Mouse (Mus musculus): Measurements from ENCODE around the gene Scd1.

Gene Scd1

GRCm38 (mm10) chr19:44416240-44416639, 8.6 kb upstream of the Scd1 start:
- DNase-seq (ENCODE audit: low read depth, low spot score), result no peak
- no peaks in the 10 kb centered on the region for H3K36me3 ChIP-seq (ENCODE audit: control insufficient read depth, insufficient read depth, low read length, poor library complexity, severe bottlenecking)
- no peaks in the 10 kb centered on the region for H3K27me3 ChIP-seq (ENCODE audit: control insufficient read depth, insufficient read depth, low read length, poor library complexity, severe bottlenecking)

- Histone ChIP-seq H3K36me3 (ENCODE audit: control insufficient read depth, insufficient read depth, low read length, poor library complexity, severe bottlenecking) (no peaks in the 10 kb centered on the region), H3K27me3 (ENCODE audit: control insufficient read depth, insufficient read depth, low read length, poor library complexity, severe bottlenecking) (no peaks in the 10 kb centered on the region)
- DNase-seq (ENCODE audit: low read depth, low spot score), result no peak
Measured at GRCm38 (mm10) chr19:44415464-44415863, 7.8 kb upstream of the Scd1 start.

GRCm38 (mm10) chr19:44410269-44410992, 2.8 kb upstream of the Scd1 start:
- no peak for DNase-seq (ENCODE audit: low read depth, low spot score)
- Histone ChIP-seq H3K36me3 (ENCODE audit: control insufficient read depth, insufficient read depth, low read length, poor library complexity, severe bottlenecking) (peaks cover 12% of the 10 kb centered on the region), H3K27me3 (ENCODE audit: control insufficient read depth, insufficient read depth, low read length, poor library complexity, severe bottlenecking) (no peaks in the 10 kb centered on the region)

- Histone ChIP-seq H3K27me3 (ENCODE audit: control insufficient read depth, insufficient read depth, low read length, poor library complexity, severe bottlenecking) (no peaks in the 10 kb centered on the region), H3K36me3 (ENCODE audit: control insufficient read depth, insufficient read depth, low read length, poor library complexity, severe bottlenecking) (peaks cover 18% of the 10 kb centered on the region)
- peak; percentile 71 for DNase-seq (ENCODE audit: low read depth, low spot score)
Measured at GRCm38 (mm10) chr19:44408595-44408994, 916 bp upstream of the Scd1 start.

GRCm38 (mm10) chr19:44408223-44408545, 505 bp upstream of the Scd1 start:
- Histone ChIP-seq H3K27me3 (ENCODE audit: control insufficient read depth, insufficient read depth, low read length, poor library complexity, severe bottlenecking) (no peaks in the 10 kb centered on the region), H3K36me3 (ENCODE audit: control insufficient read depth, insufficient read depth, low read length, poor library complexity, severe bottlenecking) (peaks cover 20% of the 10 kb centered on the region)
- peak; percentile 58 for DNase-seq (ENCODE audit: low read depth, low spot score)

GRCm38 (mm10) chr19:44403546-44403945, 4.1 kb downstream of the Scd1 start:
- DNase-seq (ENCODE audit: low read depth, low spot score), result no peak
- Histone ChIP-seq H3K36me3 (ENCODE audit: control insufficient read depth, insufficient read depth, low read length, poor library complexity, severe bottlenecking) (peaks cover 57% of the 10 kb centered on the region), H3K27me3 (ENCODE audit: control insufficient read depth, insufficient read depth, low read length, poor library complexity, severe bottlenecking) (no peaks in the 10 kb centered on the region)

GRCm38 (mm10) chr19:44400484-44401197, 7.0 kb downstream of the Scd1 start:
- H3K27me3 ChIP-seq (ENCODE audit: control insufficient read depth, insufficient read depth, low read length, poor library complexity, severe bottlenecking), result no peaks in the 10 kb centered on the region
- H3K36me3 ChIP-seq (ENCODE audit: control insufficient read depth, insufficient read depth, low read length, poor library complexity, severe bottlenecking), result peaks cover 62% of the 10 kb centered on the region
- no peak for DNase-seq (ENCODE audit: low read depth, low spot score)

GRCm38 (mm10) chr19:44400076-44400475, 7.6 kb downstream of the Scd1 start:
- H3K27me3 ChIP-seq (ENCODE audit: control insufficient read depth, insufficient read depth, low read length, poor library complexity, severe bottlenecking), result no peaks in the 10 kb centered on the region
- peaks cover 59% of the 10 kb centered on the region for H3K36me3 ChIP-seq (ENCODE audit: control insufficient read depth, insufficient read depth, low read length, poor library complexity, severe bottlenecking)
- DNase-seq (ENCODE audit: low read depth, low spot score), result no peak

- H3K36me3 ChIP-seq (ENCODE audit: control insufficient read depth, insufficient read depth, low read length, poor library complexity, severe bottlenecking), result peaks cover 48% of the 10 kb centered on the region
- DNase-seq (ENCODE audit: low read depth, low spot score), result no peak
- no peaks in the 10 kb centered on the region for H3K27me3 ChIP-seq (ENCODE audit: control insufficient read depth, insufficient read depth, low read length, poor library complexity, severe bottlenecking)
Measured at GRCm38 (mm10) chr19:44396742-44397141, 10.9 kb downstream of the Scd1 start.

GRCm38 (mm10) chr19:44394972-44395371, 12.7 kb downstream of the Scd1 start:
- DNase-seq (ENCODE audit: low read depth, low spot score), result no peak
- H3K36me3 ChIP-seq (ENCODE audit: control insufficient read depth, insufficient read depth, low read length, poor library complexity, severe bottlenecking), result peaks cover 36% of the 10 kb centered on the region
- H3K27me3 ChIP-seq (ENCODE audit: control insufficient read depth, insufficient read depth, low read length, poor library complexity, severe bottlenecking), result no peaks in the 10 kb centered on the region

- DNase-seq (ENCODE audit: low read depth, low spot score), result peak; percentile 47
Measured at GRCm38 (mm10) chr19:44393962-44394422, 13.7 kb downstream of the Scd1 start.

GRCm38 (mm10) chr19:44392339-44393009, 15.2 kb downstream of the Scd1 start:
- Histone ChIP-seq H3K36me3 (ENCODE audit: control insufficient read depth, insufficient read depth, low read length, poor library complexity, severe bottlenecking) (peaks cover 18% of the 10 kb centered on the region), H3K27me3 (ENCODE audit: control insufficient read depth, insufficient read depth, low read length, poor library complexity, severe bottlenecking) (no peaks in the 10 kb centered on the region)
- peak; percentile 46 for DNase-seq (ENCODE audit: low read depth, low spot score)

More at GRCm38 (mm10) chr19:44393962-44394422, 13.7 kb downstream of the Scd1 start:
- peaks cover 27% of the 10 kb centered on the region for H3K36me3 ChIP-seq (ENCODE audit: control insufficient read depth, insufficient read depth, low read length, poor library complexity, severe bottlenecking)
- no peaks in the 10 kb centered on the region for H3K27me3 ChIP-seq (ENCODE audit: control insufficient read depth, insufficient read depth, low read length, poor library complexity, severe bottlenecking)

- DNase-seq (ENCODE audit: low read depth, low spot score), result no peak
- Histone ChIP-seq H3K27me3 (ENCODE audit: control insufficient read depth, insufficient read depth, low read length, poor library complexity, severe bottlenecking) (no peaks in the 10 kb centered on the region), H3K36me3 (ENCODE audit: control insufficient read depth, insufficient read depth, low read length, poor library complexity, severe bottlenecking) (peaks cover 13% of the 10 kb centered on the region)
Measured at GRCm38 (mm10) chr19:44391856-44392255, 15.8 kb downstream of the Scd1 start.

GRCm38 (mm10) chr19:44389507-44389906, 18.2 kb downstream of the Scd1 start:
- Histone ChIP-seq H3K27me3 (ENCODE audit: control insufficient read depth, insufficient read depth, low read length, poor library complexity, severe bottlenecking) (no peaks in the 10 kb centered on the region), H3K36me3 (ENCODE audit: control insufficient read depth, insufficient read depth, low read length, poor library complexity, severe bottlenecking) (peaks cover 4% of the 10 kb centered on the region; the same call in 1 of the 2 replicates)
- DNase-seq (ENCODE audit: low read depth, low spot score), result peak; percentile 61

Data from splenic B cell, adult 2 months (primary cell).